Mouse (Mus musculus): Measurements from ENCODE around the gene Tpbgl.

Tpbgl gene

GRCm38 (mm10) chr7:99626376-99627270 lies at the start of gene Tpbgl:
Gene Tpbgl, minus strand, starts transcription at chr7:99627103.
- peak; percentile 66 to 82 for DNase-seq

- DNase-seq: peak in 1 of 2 experiments; percentile 30
Observed at GRCm38 (mm10) chr7:99674890-99675289, 48.0 kb upstream of the Tpbgl start.

GRCm38 (mm10) chr7:99674209-99674608 lies 47.3 kb upstream of the Tpbgl start:
- DNase-seq: no peak

GRCm38 (mm10) chr7:99673188-99673587 lies 46.3 kb upstream of the Tpbgl start:
- no peak for DNase-seq

GRCm38 (mm10) chr7:99671544-99672435 lies 44.9 kb upstream of the Tpbgl start:
- DNase-seq: no peak

GRCm38 (mm10) chr7:99670915-99671314 lies 44.0 kb upstream of the Tpbgl start:
- DNase-seq: peak in 1 of 2 experiments; percentile 32

GRCm38 (mm10) chr7:99668802-99669201 lies 41.9 kb upstream of the Tpbgl start:
- DNase-seq: peak; percentile 50 to 61

GRCm38 (mm10) chr7:99667096-99667495 lies 40.2 kb upstream of the Tpbgl start:
- no peak for DNase-seq

- no peak for DNase-seq
Observed at GRCm38 (mm10) chr7:99665731-99666452, 39.0 kb upstream of the Tpbgl start.

- DNase-seq: no peak
Observed at GRCm38 (mm10) chr7:99664571-99665485, 37.9 kb upstream of the Tpbgl start.

GRCm38 (mm10) chr7:99663507-99664220 lies 36.8 kb upstream of the Tpbgl start:
- no peak for DNase-seq

- no peak for DNase-seq
Observed at GRCm38 (mm10) chr7:99662311-99662710, 35.4 kb upstream of the Tpbgl start.

- no peak for DNase-seq
Observed at GRCm38 (mm10) chr7:99661571-99662230, 34.8 kb upstream of the Tpbgl start.

GRCm38 (mm10) chr7:99661071-99661470 lies 34.2 kb upstream of the Tpbgl start:
- DNase-seq: no peak

- peak; percentile 75 to 91 for DNase-seq
Observed at GRCm38 (mm10) chr7:99659379-99660029, 32.6 kb upstream of the Tpbgl start.

- no peak for DNase-seq
Observed at GRCm38 (mm10) chr7:99654244-99654643, 27.3 kb upstream of the Tpbgl start.

- no peak for DNase-seq
Observed at GRCm38 (mm10) chr7:99649585-99649984, 22.7 kb upstream of the Tpbgl start.

GRCm38 (mm10) chr7:99648623-99649022 lies 21.7 kb upstream of the Tpbgl start:
- peak; percentile 48 to 83 for DNase-seq

- DNase-seq: no peak
Observed at GRCm38 (mm10) chr7:99644701-99645100, 17.8 kb upstream of the Tpbgl start.

GRCm38 (mm10) chr7:99642078-99642477 lies 15.2 kb upstream of the Tpbgl start:
- no peak for DNase-seq
